Mouse (Mus musculus) liver, adult 10 weeks (tissue): ENCODE data around the gene Orai2. TPM values are rescaled to one million over a fixed set of nuclear protein-coding genes. Genes with fewer than 3 reads are reported as not detected.

Experiments
- polyA plus RNA-seq: library from polyadenylated mRNA; stranded (reverse); fragments of 350-450 nt; fragmentation: Illumina TruSeq; extraction: RNeasy Lipid Tissue Mini Kit (QIAGEN cat#74804); gene quantifications from one replicate; pipeline ENCODE4 v1.2.3, GENCODE M21; 2014; ENCODE audit warnings: low read depth, low replicate concordance

The Orai2 gene
- 0.24 TPM for polyA plus RNA-seq

GRCm38 (mm10) chr5:136170512-136171362 is at the start of gene Orai2:
Gene Orai2 (minus strand): TSS chr5:136170713.

DNA sequence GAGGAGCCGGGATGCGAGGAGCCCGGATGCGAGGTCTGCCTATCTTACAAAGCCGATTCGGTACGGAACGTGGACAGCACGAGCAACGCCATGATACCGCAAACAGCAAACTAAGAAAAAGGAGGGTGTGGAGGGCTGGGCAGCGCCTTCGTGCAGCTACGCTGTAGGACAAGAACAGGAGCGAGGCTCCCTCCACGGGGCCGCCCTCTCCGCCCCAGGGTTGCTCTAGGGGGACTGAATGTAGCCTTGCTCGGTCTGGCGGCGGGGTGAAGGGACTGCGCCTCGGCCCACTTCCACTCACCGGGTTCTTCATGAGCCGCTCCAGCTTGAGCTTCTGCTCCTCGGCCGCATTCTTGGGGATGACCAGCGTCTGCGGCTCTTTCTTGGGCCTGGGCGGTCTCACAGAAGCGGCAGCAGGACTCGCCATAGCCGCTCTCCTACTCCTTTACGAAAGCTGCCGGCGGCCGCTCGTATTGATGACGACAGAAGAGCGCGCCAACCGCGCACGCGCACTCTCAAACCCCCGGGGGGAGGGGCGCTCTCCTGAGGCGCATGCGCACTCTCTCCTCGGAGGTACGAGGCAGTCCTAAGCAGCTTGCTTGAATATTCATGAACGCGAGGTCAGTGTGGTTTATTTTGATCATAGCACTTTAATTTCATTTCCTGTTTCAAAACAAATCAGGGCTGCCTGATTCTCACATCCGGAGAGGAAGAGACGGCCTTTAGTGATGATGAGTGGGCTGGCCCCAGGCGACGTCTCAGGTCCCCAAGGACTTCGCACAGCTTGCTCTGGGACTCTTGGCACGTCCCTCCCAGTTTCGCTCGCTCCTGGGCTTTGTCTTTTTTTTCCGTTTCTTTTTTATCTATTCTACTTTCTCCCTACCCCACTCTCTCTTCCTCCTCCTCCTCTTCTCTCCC is 28.2 kb upstream of the Orai2 start, which contains the start of gene Prkrip1:
TSS of gene Prkrip1 (minus strand) at position 490 of the 918 bp plus-strand sequence.

DNA sequence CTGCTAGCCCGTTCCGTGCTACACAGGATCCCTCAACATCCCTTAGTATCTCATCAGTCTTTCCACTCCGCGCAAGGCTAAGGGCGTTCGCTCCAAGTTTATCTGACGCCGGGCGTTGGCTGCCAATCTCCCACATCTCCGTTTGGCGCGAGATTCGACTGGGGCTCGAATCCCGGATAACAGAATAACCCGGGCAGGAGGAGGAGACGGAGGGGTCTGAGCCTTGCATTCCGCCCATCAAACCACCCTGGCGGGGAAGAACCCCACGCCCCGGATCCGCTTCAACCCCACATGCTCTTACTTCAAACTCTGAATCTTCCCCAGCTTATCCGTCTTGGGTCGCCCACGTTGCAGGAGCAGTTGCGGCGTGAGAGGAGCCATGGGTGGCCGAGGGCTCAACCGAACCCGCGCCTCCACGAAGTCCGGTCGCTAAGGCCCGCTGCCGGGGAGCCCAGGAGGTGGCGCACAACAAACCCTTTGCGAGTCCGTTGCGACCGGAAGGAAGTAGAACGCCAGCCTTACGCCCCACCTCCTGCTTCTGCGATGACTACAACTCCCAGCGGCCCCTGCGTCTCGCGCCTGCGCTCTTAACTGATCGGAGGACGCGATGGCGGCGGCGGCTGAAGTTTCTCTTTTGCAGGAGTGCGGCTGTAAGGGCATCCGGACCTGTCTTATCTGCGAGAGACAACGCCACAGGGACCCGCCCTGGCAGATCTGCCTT is 34.8 kb downstream of the Orai2 start, which contains the start of the genes Lrwd1 and Alkbh4:
TSS of gene Lrwd1 (minus strand) at position 504 of the 721 bp plus-strand sequence.
TSS of gene Alkbh4 (plus strand) at position 576 of the 721 bp plus-strand sequence.

DNA sequence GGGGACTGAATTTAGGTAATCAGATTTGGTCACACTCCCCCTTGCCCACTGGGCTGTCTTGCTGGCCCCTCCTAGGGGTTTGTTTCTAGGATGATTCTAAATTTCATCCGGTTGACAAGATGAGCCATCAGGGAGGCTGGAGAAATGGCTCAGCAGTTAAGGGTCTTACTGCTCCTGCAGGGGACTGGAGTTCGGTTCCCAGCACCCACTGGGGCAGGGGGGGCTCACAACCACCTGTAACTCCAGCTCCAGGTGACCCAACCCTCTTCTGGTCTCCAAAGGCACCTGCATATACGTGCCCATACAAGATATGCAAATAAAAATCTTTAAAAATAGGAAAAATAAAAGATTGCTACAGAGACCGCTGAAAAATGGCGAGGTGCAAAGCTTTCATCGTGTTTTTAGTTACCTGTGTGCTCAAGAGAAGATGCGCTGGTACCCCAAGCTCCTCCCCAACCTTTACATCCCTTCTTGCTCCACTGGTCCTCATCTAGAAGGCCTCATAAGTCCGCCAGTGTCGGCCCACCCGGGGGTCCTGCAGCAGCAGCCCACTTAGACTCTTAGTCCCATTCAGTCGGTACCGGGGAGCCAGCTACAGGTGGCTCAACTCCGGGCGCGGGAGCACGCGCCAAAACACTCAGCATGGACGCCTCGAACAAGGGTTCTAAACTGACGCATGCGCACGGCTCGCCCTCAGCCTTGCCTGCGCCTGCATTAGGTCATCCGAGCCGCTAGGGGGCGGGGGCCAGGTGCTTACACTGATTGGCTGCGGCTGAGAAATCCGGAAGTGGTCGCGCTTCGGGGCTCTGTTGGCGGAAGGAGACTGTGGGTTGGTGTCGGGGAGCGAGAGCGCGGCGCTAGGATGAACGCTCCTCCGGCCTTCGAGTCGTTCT is 54.4 kb downstream of the Orai2 start, which contains the start of gene Polr2j:
TSS of gene Polr2j (plus strand) at position 741 of the 893 bp plus-strand sequence.

Other genes with a start within 250 kb of the Orai2 start
- gene Ywhag, start 236.1 kb downstream of the Orai2 start, polyA plus RNA-seq: 48.4 TPM
- 1.4 TPM for gene Ssc4d, start 196.2 kb downstream of the Orai2 start, polyA plus RNA-seq
- not detected for gene Zp3, start 190.6 kb downstream of the Orai2 start, polyA plus RNA-seq
- gene Dtx2, start 175.9 kb downstream of the Orai2 start, polyA plus RNA-seq: 0.32 TPM
- 0.40 TPM for gene Upk3b, start 132.2 kb downstream of the Orai2 start, polyA plus RNA-seq
- gene Upk3bl, start 116.2 kb downstream of the Orai2 start, polyA plus RNA-seq: not detected
- gene Rasa4, start 86.8 kb downstream of the Orai2 start, polyA plus RNA-seq: 0.48 TPM
- 6.9 TPM for gene Polr2j, start 54.1 kb downstream of the Orai2 start, polyA plus RNA-seq
- gene Lrwd1, start 34.6 kb downstream of the Orai2 start, polyA plus RNA-seq: 0.56 TPM
- 0.37 TPM for gene Alkbh4, start 34.6 kb downstream of the Orai2 start, polyA plus RNA-seq
- 9.5 TPM for gene Prkrip1, start 28.2 kb upstream of the Orai2 start, polyA plus RNA-seq
- not detected for gene Sh2b2, start 75.8 kb upstream of the Orai2 start, polyA plus RNA-seq